Mouse (Mus musculus) gastrocnemius, adult 2 months (tissue): ENCODE measurements around the gene Ptges3l. TPM values are rescaled to one million over a fixed set of nuclear protein-coding genes. Genes with fewer than 3 reads are reported as not detected.
"Not testable (repeated sequence)": the region's sequence is repeated elsewhere in the genome, so short reads cannot be mapped to it uniquely, and the experiment has no call there.

Experiments
- DNase-seq: peaks from one replicate; pipeline ENCODE4 v3.0.0; 2022
- H3K27ac ChIP-seq: fragments of 200-600 bp; 2 replicates; pipeline ENCODE4 v1.8.1; 2022; ENCODE audit warnings: mild to moderate bottlenecking
- H3K4me3 ChIP-seq: fragments of 200-600 bp; 2 replicates; pipeline ENCODE4 v1.8.1; 2022; ENCODE audit warnings: mild to moderate bottlenecking, moderate library complexity
- CTCF ChIP-seq: fragments of 200-600 bp; IDR thresholded peaks from 2 replicates; pipeline ENCODE4 v1.8.1; 2022; ENCODE audit warnings: antibody characterized with exemption, mild to moderate bottlenecking, moderate library complexity
- intact Hi-C: fragments of 180-260 bp; cut with DNase I; formaldehyde crosslinking; loops from one replicate; pipeline ENCODE4 v1.15.1; 2025
- total RNA-seq, 2 experiments: library from RNA; stranded (reverse); gene quantifications; 2 replicates each; pipeline ENCODE4 v1.2.3; 2021

Ptges3l gene
- total RNA-seq, 2 experiments from 2014 or later, result 82.0 to 90.7 TPM

GRCm38 (mm10) chr11:101452093-101452774, 27.1 kb upstream of the Ptges3l start:
- TF ChIP-seq CTCF, result no peak
- no peak overlapping the region for H3K27ac ChIP-seq

DNA sequence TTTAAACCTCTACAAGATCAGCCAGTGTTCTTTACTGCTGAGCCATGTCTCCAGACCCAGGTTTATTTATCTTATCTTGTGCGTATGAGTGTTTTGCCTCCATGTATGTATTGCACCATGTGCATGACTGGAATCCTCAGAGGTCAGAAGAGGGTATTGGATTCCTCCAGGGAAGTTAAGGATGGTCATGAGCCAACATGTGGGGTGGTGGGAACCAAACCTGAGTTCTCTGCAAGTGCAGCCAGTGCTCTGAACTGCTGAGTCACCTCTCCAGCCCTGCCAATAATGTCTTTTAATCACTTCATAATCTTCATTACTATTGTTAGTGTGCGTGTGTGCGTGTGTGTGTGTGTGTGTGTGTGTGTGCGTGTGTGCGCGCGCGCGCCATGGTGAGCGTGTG, 26.4 kb upstream of the Ptges3l start:
- Histone ChIP-seq H3K4me3 (no peak overlapping the region), H3K27ac (no peak overlapping the region)
- DNase-seq, result no peak
- no peak for TF ChIP-seq CTCF
- intact Hi-C loops, result no loop called here

More at GRCm38 (mm10) chr11:101452093-101452774, 27.1 kb upstream of the Ptges3l start:
- DNase-seq, result no peak
- no peak overlapping the region for H3K4me3 ChIP-seq
- intact Hi-C loops, result no loop called here

DNA sequence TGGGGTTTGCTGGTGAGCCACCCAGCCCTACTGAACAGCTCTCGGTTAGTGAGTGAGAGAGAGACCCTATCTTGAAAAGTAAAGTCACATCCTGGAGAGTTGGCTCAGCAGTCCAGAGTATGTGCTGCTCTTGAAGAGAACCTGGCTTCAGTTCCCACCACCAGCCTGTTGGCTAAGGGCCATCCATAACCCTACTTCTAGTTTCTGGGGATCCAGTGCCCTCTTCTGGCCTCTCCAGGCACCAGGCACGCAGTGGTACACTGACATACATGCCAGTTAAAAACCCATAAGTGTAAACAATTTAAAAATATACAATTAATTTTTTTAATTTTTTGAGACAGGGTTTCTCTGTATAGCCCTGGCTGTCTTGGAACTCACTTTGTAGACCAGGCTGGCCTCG, 25.3 kb upstream of the Ptges3l start:
- peak; percentile 20; the same call in 1 of the 2 replicates for TF ChIP-seq CTCF
- no peak for DNase-seq
- intact Hi-C loops, result no loop called here
- Histone ChIP-seq H3K27ac (no peak overlapping the region), H3K4me3 (no peak overlapping the region)

GRCm38 (mm10) chr11:101449596-101449995, 24.5 kb upstream of the Ptges3l start:
- H3K27ac ChIP-seq, result peak overlapping the region; percentile 90
- intact Hi-C loops, DNase-seq: not testable (repeated sequence)
- H3K4me3 ChIP-seq, result peak overlapping the region; percentile 85

GRCm38 (mm10) chr11:101448899-101449298, 23.8 kb upstream of the Ptges3l start:
- peak overlapping the region; percentile 90 for H3K27ac ChIP-seq
- peak overlapping the region; percentile 85 for H3K4me3 ChIP-seq
- no peak for DNase-seq
- no peak for TF ChIP-seq CTCF
- intact Hi-C loops, result no loop called here

- intact Hi-C loops, result no loop called here
- no peak for TF ChIP-seq CTCF
- peak; percentile 82 for DNase-seq
- peak within 1 kb of the TSS; percentile 90 for H3K27ac ChIP-seq
- peak within 1 kb of the TSS; percentile 85 for H3K4me3 ChIP-seq
Observed at GRCm38 (mm10) chr11:101448274-101448746, 23.2 kb upstream of the Ptges3l start, which contains the start of gene Ifi35. Gene Ifi35 (plus strand): TSS chr11:101448407.

- Histone ChIP-seq H3K4me3 (peak overlapping the region; percentile 85), H3K27ac (peak overlapping the region; percentile 90)
- TF ChIP-seq CTCF, result no peak
- intact Hi-C loops, result no loop called here
- no peak for DNase-seq
Observed at GRCm38 (mm10) chr11:101447786-101448185, 22.7 kb upstream of the Ptges3l start.

GRCm38 (mm10) chr11:101446860-101447259, 21.7 kb upstream of the Ptges3l start:
- intact Hi-C loops, H3K4me3 ChIP-seq, DNase-seq, H3K27ac ChIP-seq: not testable (repeated sequence)

- DNase-seq, result no peak
- no peak overlapping the region for H3K27ac ChIP-seq
- no peak for TF ChIP-seq CTCF
- intact Hi-C loops, result no loop called here
- H3K4me3 ChIP-seq, result no peak overlapping the region
Observed at GRCm38 (mm10) chr11:101446319-101446718, 21.2 kb upstream of the Ptges3l start.

DNA sequence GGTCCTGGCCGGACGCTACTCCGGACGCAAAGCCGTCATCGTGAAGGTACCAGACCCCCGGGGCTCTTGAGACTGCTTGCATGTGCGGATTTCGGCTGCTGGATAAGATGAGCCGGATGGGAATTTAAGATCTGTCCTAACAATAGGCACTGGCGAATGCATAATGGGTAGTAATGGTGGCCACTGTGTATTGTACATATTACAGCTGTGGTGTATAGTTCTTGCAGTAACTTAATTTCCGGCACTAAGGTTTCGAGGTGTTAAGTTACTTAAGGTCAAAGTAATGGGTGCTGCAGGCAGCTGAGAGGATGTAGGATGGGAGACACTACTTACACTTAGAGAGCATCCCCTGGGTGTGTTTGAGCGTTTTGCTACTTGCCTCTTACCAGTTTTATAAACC, 17.6 kb upstream of the Ptges3l start:
- no peak for DNase-seq
- Histone ChIP-seq H3K4me3 (peak overlapping the region; percentile 89), H3K27ac (peak overlapping the region; percentile 92)
- intact Hi-C loops, result no loop called here
- TF ChIP-seq CTCF, result no peak

DNA sequence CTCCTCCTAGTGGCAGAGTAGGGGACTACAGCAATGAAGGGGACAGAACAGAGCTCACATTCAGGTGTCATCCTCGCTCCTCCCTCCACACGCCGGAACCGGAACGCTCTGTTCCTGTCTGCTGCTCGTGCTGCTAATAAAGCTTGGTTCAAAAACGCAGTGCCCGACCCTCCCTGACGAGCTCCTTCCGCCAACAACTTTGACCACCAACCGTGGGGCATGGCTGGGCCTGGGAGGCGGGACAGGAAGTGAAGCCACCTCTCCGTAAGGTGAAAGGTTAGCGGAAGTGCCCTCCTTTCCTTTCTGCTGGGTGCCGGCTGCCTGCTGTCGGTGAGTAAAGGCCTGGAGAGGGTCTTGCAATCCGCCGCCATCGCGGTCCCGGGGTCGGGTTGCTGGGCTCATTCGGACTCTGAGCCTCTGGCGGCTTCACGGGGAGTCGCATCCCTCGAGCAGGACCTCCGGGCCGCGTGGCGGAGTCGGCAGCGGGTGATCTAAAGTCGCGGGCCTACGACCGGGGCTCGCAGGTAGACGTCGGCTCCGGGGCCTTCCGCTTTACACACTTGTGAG, 17.1 kb upstream of the Ptges3l start, which contains the start of gene Rpl27:
Gene Rpl27 (plus strand): TSS at position 172 of the 567 bp plus-strand sequence.
- TF ChIP-seq CTCF, result peak; percentile 64
- peak within 1 kb of the TSS; percentile 89 for H3K4me3 ChIP-seq
- peak; percentile 97 for DNase-seq
- intact Hi-C loops, result no loop called here
- peak within 1 kb of the TSS; percentile 92 for H3K27ac ChIP-seq

- Histone ChIP-seq H3K27ac (peak overlapping the region; percentile 71), H3K4me3 (peak overlapping the region; percentile 49)
- DNase-seq, intact Hi-C loops: not testable (repeated sequence)
Observed at GRCm38 (mm10) chr11:101441450-101442126, 16.5 kb upstream of the Ptges3l start.

DNA sequence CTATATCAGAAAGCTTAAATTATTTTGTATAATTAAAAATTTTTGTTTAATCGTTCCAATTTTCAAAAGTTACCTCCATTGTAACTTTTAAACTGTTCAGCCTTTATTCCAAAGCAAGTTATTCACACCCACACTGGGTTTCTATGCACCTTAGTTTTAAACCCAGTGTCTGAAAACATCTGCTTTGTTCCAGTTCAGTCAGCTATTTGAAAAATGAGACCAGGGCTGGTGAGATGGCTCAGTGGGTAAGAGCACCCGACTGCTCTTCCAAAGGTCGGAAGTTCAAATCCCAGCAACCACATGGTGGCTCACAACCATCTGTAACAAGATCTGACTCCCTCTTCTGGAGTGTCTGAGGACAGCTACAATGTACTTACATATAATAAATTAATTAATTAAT, 12.9 kb upstream of the Ptges3l start:
- H3K4me3 ChIP-seq, H3K27ac ChIP-seq, intact Hi-C loops, DNase-seq: not testable (repeated sequence)
